Comparison of ENCODE assay signal across 8 mouse cellular contexts in the genomic region with DNA sequence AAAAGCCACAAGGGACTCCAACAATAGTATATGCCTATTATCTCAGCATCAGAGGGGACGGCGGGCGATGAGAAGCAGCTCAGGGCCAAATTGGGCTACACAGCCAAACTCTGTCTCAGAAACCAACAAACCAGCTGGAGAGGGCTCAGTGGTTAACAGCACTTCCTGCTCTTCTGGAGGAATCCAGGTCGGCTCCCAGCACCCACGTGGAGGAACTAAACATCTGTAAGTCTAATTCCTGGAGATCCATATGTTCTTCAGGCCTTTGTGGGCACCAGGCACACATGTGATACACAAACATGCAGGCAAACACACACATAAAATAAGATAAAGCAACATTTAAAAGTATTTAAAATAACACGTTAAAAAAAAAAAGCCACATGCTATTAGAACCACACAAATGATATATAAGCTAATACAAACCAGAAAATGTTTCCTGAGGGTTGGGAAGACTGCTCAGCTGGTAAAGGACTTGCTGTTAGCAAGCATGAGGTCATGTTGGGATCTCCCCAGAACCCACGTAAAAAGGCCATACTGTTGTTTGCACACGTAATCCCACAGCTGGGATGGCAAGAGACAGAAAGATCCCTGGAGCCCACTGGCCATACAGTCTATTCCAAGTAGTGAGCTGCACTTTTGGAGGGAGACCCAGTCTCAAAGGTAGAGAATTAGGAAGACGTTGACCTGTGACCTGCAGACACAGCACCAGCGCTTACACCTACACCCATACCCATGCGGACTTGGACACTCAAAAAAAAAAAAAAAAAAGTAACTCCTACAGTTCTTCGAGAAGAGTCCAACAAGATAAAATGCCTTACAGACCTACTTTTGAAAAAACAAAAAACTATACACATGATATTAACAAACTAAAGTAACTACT. TPM values are rescaled to one million over a fixed set of nuclear protein-coding genes. Genes with fewer than 3 reads are reported as not detected.
DNase-seq lines count a peak whose midpoint lies in the region; ATAC-seq and TF ChIP-seq lines count a peak whose summit lies in the region.

No protein-coding gene starts in this region.

- no peak for TF ChIP-seq CTCF in liver, adult 2 months (IDR thresholded peaks at IDR 0.05; ENCODE audit: low read depth, low read length)
- TF ChIP-seq CTCF in hindbrain, postnatal 0 days (IDR thresholded peaks at IDR 0.05; ENCODE audit: low read depth), result no peak

- H3K9ac ChIP-seq in liver, adult 2 months (ENCODE audit: low read depth, low read length), result peak overlapping the region; percentile 10; the same call in 1 of the 2 replicates
- peak overlapping the region; percentile 91 for H3K9ac ChIP-seq in hindbrain, postnatal 0 days (replicated peaks; ENCODE audit: low read length)

- no peak for ATAC-seq in hindbrain, postnatal 0 days

- peaks cover 16% of the 10 kb centered on the region; the same call in 1 of the 2 replicates for H3K79me2 ChIP-seq in liver, adult 2 months (ENCODE audit: control insufficient read depth, insufficient read depth, low read length)
- peaks cover 61% of the 10 kb centered on the region for H3K79me2 ChIP-seq in myocyte (ENCODE audit: control insufficient read depth, insufficient read depth)

- H3K36me3 ChIP-seq in liver, adult 2 months (ENCODE audit: control insufficient read depth, insufficient read depth, low read length), result peaks cover 13% of the 10 kb centered on the region
- H3K36me3 ChIP-seq in hindbrain, postnatal 0 days (ENCODE audit: insufficient read depth, low read length), result peaks cover 28% of the 10 kb centered on the region
- H3K36me3 ChIP-seq in myocyte (ENCODE audit: control insufficient read depth, insufficient read depth), result peaks cover 24% of the 10 kb centered on the region

- no peaks in the 10 kb centered on the region for H3K27me3 ChIP-seq in liver, adult 2 months (ENCODE audit: control insufficient read depth, insufficient read depth, low read length)
- H3K27me3 ChIP-seq in hindbrain, postnatal 0 days (ENCODE audit: insufficient read depth, low read length), result no peaks in the 10 kb centered on the region
- no peaks in the 10 kb centered on the region for H3K27me3 ChIP-seq in myocyte (ENCODE audit: control insufficient read depth, insufficient read depth, insufficient read length)

- TF ChIP-seq POLR2A in liver, adult 2 months (IDR thresholded peaks at IDR 0.05; ENCODE audit: extremely low read depth, insufficient read depth, low read length), result no peak
- no peak for TF ChIP-seq POLR2A in myocyte (IDR thresholded peaks at IDR 0.05; ENCODE audit: insufficient read length, low read depth)

- peak overlapping the region; percentile 68 for H3ac ChIP-seq in myocyte (ENCODE audit: control insufficient read depth, insufficient read length)

- peak overlapping the region; percentile 90 for H3K4me2 ChIP-seq in hindbrain, postnatal 0 days (ENCODE audit: low read depth, low read length)
- H3K4me2 ChIP-seq in myocyte (ENCODE audit: low read depth), result peak overlapping the region; percentile 86

- H3K4me1 ChIP-seq in liver, adult 2 months (ENCODE audit: control insufficient read depth, insufficient read depth, low read length), result peaks cover 7% of the 10 kb centered on the region; the same call in 1 of the 2 replicates
- 0 out of 2 replicates have a peak, but pooled peaks cover 3% of the 10 kb centered on the region for H3K4me1 ChIP-seq in brown adipose tissue, adult 24 weeks (ENCODE audit: control insufficient read depth, insufficient read depth, insufficient read length, low read length)
- H3K4me1 ChIP-seq in hindbrain, postnatal 0 days (ENCODE audit: insufficient read depth, low read length), result peaks cover 13% of the 10 kb centered on the region

- no peak overlapping the region for H3K27ac ChIP-seq in liver, adult 2 months (replicated peaks; ENCODE audit: insufficient read depth, low read depth, low read length)
- H3K27ac ChIP-seq in brown adipose tissue, adult 24 weeks (replicated peaks; ENCODE audit: low read depth, low read length), result no peak overlapping the region
- H3K27ac ChIP-seq in hindbrain, postnatal 0 days, result no peak overlapping the region

- H3K4me3 ChIP-seq in liver, adult 2 months (ENCODE audit: insufficient read depth, low read depth, low read length), result peak overlapping the region; percentile 83; the same call in 1 of the 2 replicates
- H3K4me3 ChIP-seq in brown adipose tissue, adult 24 weeks (ENCODE audit: insufficient read depth, low read depth, low read length), result peak overlapping the region; percentile 65
- H3K4me3 ChIP-seq in hindbrain, postnatal 0 days (ENCODE audit: low read length), result peak overlapping the region; percentile 96
- peak overlapping the region; percentile 83 for H3K4me3 ChIP-seq in myocyte

- peak; percentile 34 for DNase-seq in liver, adult 2 months (ENCODE audit: extremely low read depth, low read depth, low spot score)
- no peak for DNase-seq in liver
- no peak for DNase-seq in hindbrain, postnatal 0 days (ENCODE audit: low spot score)
- no peak for DNase-seq in T-cell, adult 2 months (ENCODE audit: low spot score)
- no peak for DNase-seq in frontal cortex, postnatal 14 days (ENCODE audit: low spot score in 2 of 2)
- DNase-seq in right cerebral cortex, postnatal 25 days, result no peak

- 32% methylated on average over 12 of the region's 12 CpGs for WGBS in liver, adult 2 months
- WGBS in hindbrain, postnatal 0 days, result 64% methylated on average over 12 of the region's 12 CpGs

- no peaks in the 10 kb centered on the region for H3K9me3 ChIP-seq in hindbrain, postnatal 0 days (ENCODE audit: low read length)

TF ChIP-seq in myocyte, 11 proteins besides CTCF, POLR2A, EP300 and RAD21:
- TF ChIP-seq MYOG (IDR thresholded peaks at IDR 0.05; ENCODE audit: control insufficient read depth in 1 of 3, insufficient read depth in 1 of 3, insufficient read length in 2 of 3, low read depth in 2 of 3), result no peak
- TF ChIP-seq TCF12 (IDR thresholded peaks at IDR 0.05; ENCODE audit: insufficient read depth, poor library complexity, severe bottlenecking), result no peak
- TF ChIP-seq USF1 (IDR thresholded peaks at IDR 0.05; ENCODE audit: low read depth), result no peak
- no peak for TF ChIP-seq TCF3 (IDR thresholded peaks at IDR 0.05; ENCODE audit: insufficient read length, low read depth)
- TF ChIP-seq E2F4 (IDR thresholded peaks at IDR 0.05; ENCODE audit: insufficient read depth), result no peak
- no peak for TF ChIP-seq CEBPB (IDR thresholded peaks at IDR 0.05; ENCODE audit: insufficient read depth, poor library complexity, severe bottlenecking)
- no peak for TF ChIP-seq MAX (IDR thresholded peaks at IDR 0.05; ENCODE audit: low read depth)
- no peak for TF ChIP-seq SRF (IDR thresholded peaks at IDR 0.05; ENCODE audit: control insufficient read depth, insufficient read length, low read depth)
TF ChIP-seq in myocyte: peak in this region for 0.

RNA-seq across cellular contexts. Expression of a gene that starts 1.2 kb away (rescaled TPM):
- total RNA-seq in liver, adult 2 months (2014; rRNA removed), result 19.9 and 25.2 TPM in 2 replicates
- 32.6 and 36.3 TPM in 2 replicates for polyA plus RNA-seq in liver, adult 2 months (2012; rRNA removed)
- 23.4 and 31.3 TPM in 2 replicates for polyA plus RNA-seq in brown adipose tissue, adult 24 weeks (2012; ENCODE audit: insufficient read depth, insufficient read length, missing spikeins)
- total RNA-seq in hindbrain, postnatal 0 days (2014; rRNA removed), result 18.3 and 22.5 TPM in 2 replicates
- 50.4 and 50.8 TPM in 2 replicates for polyA plus RNA-seq in hindbrain, postnatal 0 days (2015; fragmentation: Nextera tagmentation; extraction: Ambion mirVana)
- polyA plus RNA-seq in myocyte (2012; fragmentation: generic; extraction: Trizol), result 83.0 TPM

RNA-seq across cellular contexts. Expression of a gene that starts 7.9 kb away (rescaled TPM):
- total RNA-seq in liver, adult 2 months (2014; rRNA removed), result not detected in 2 replicates
- not detected in 2 replicates for polyA plus RNA-seq in liver, adult 2 months (2012; rRNA removed)
- not detected in 2 replicates for polyA plus RNA-seq in brown adipose tissue, adult 24 weeks (2012; ENCODE audit: insufficient read depth, insufficient read length, missing spikeins)
- 0.40 TPM in 1 of 2 replicates, not detected in the other for total RNA-seq in hindbrain, postnatal 0 days (2014; rRNA removed)
- polyA plus RNA-seq in hindbrain, postnatal 0 days (2015; fragmentation: Nextera tagmentation; extraction: Ambion mirVana), result 0.34 and 0.44 TPM in 2 replicates
- polyA plus RNA-seq in myocyte (2012; fragmentation: generic; extraction: Trizol), result 1.5 TPM

RNA-seq across cellular contexts. Expression of a gene that starts 34.2 kb away (rescaled TPM):
- 15.9 and 19.5 TPM in 2 replicates for total RNA-seq in liver, adult 2 months (2014; rRNA removed)
- 18.9 and 19.5 TPM in 2 replicates for polyA plus RNA-seq in liver, adult 2 months (2012; rRNA removed)
- polyA plus RNA-seq in brown adipose tissue, adult 24 weeks (2012; ENCODE audit: insufficient read depth, insufficient read length, missing spikeins), result 61.2 and 74.2 TPM in 2 replicates
- total RNA-seq in hindbrain, postnatal 0 days (2014; rRNA removed), result 84.6 and 95.3 TPM in 2 replicates
- 128 TPM in 2 replicates for polyA plus RNA-seq in hindbrain, postnatal 0 days (2015; fragmentation: Nextera tagmentation; extraction: Ambion mirVana)
- polyA plus RNA-seq in myocyte (2012; fragmentation: generic; extraction: Trizol), result 55.0 TPM

RNA-seq across cellular contexts. Expression of a gene that starts 35.0 kb away (rescaled TPM):
- total RNA-seq in liver, adult 2 months (2014; rRNA removed), result 0.07 and 0.18 TPM in 2 replicates
- 0.12 and 0.16 TPM in 2 replicates for polyA plus RNA-seq in liver, adult 2 months (2012; rRNA removed)
- 0.16 TPM in 1 of 2 replicates, not detected in the other for polyA plus RNA-seq in brown adipose tissue, adult 24 weeks (2012; ENCODE audit: insufficient read depth, insufficient read length, missing spikeins)
- 2.8 and 2.9 TPM in 2 replicates for total RNA-seq in hindbrain, postnatal 0 days (2014; rRNA removed)
- polyA plus RNA-seq in hindbrain, postnatal 0 days (2015; fragmentation: Nextera tagmentation; extraction: Ambion mirVana), result 1.6 TPM in 2 replicates
- 0.14 TPM for polyA plus RNA-seq in myocyte (2012; fragmentation: generic; extraction: Trizol)
